Comparison of ENCODE assay signal across 8 mouse cellular contexts in genomic region chr3:126595456-126595855, GRCm38 (mm10). TPM values are rescaled to one million over a fixed set of nuclear protein-coding genes. Genes with fewer than 3 reads are reported as not detected.
DNase-seq lines count a peak whose midpoint lies in the region; ATAC-seq and TF ChIP-seq lines count a peak whose summit lies in the region.
"Had no signal": no experiment of that assay in that cellular context is flagged by ENCODE, and none has a peak within 500 bp of the region (broad histone marks: within the 10 kb centered on the region; RNA-seq: fewer than 3 reads in every experiment).

No protein-coding gene starts in this region.

- peak overlapping the region; percentile 94; the same call in 1 of the 2 replicates for H3K4me2 ChIP-seq in hindbrain, postnatal 0 days (ENCODE audit: low read depth, low read length)
- peak overlapping the region; percentile 93; the same call in 1 of the 2 replicates for H3K4me2 ChIP-seq in midbrain, postnatal 0 days (ENCODE audit: low read depth, low read length, poor library complexity, severe bottlenecking)

- H3K9me3 ChIP-seq in forebrain, embryonic 10.5 days: no peaks in the 10 kb centered on the region
- H3K9me3 ChIP-seq in hindbrain, postnatal 0 days (ENCODE audit: low read length): no peaks in the 10 kb centered on the region
- no peaks in the 10 kb centered on the region for H3K9me3 ChIP-seq in midbrain, postnatal 0 days (ENCODE audit: low read length)

- 81% methylated on average over 4 of the region's 4 CpGs for WGBS in forebrain, embryonic 10.5 days
- WGBS in hindbrain, postnatal 0 days: 60% methylated on average over 4 of the region's 4 CpGs
- 59% methylated on average over 4 of the region's 4 CpGs for WGBS in midbrain, postnatal 0 days

- no peak overlapping the region for H3K4me3 ChIP-seq in layer of hippocampus, adult 2 months
- H3K4me3 ChIP-seq in forebrain, embryonic 10.5 days: peak overlapping the region; percentile 74; the same call in 1 of the 2 replicates
- H3K4me3 ChIP-seq in hindbrain, postnatal 0 days (ENCODE audit: low read length): no peak overlapping the region
- H3K4me3 ChIP-seq in midbrain, postnatal 0 days (ENCODE audit: low read depth, low read length): no peak overlapping the region

- peaks cover 35% of the 10 kb centered on the region for H3K4me1 ChIP-seq in forebrain, embryonic 10.5 days
- no peaks in the 10 kb centered on the region; the same call in 1 of the 2 replicates for H3K4me1 ChIP-seq in hindbrain, postnatal 0 days (ENCODE audit: insufficient read depth, low read length)
- H3K4me1 ChIP-seq in midbrain, postnatal 0 days (ENCODE audit: insufficient read depth, low read length): no peaks in the 10 kb centered on the region

- no peak for ATAC-seq in hindbrain, postnatal 0 days
- ATAC-seq in midbrain, postnatal 0 days (ENCODE audit: low FRiP score): no peak

- H3K27ac ChIP-seq in layer of hippocampus, adult 2 months: peak overlapping the region; percentile 95
- peak overlapping the region; percentile 94 for H3K27ac ChIP-seq in forebrain, embryonic 10.5 days
- peak overlapping the region; percentile 99; the same call in 1 of the 2 replicates for H3K27ac ChIP-seq in hindbrain, postnatal 0 days
- H3K27ac ChIP-seq in midbrain, postnatal 0 days (ENCODE audit: low read depth, low read length): peak overlapping the region; percentile 97; the same call in 1 of the 2 replicates
- H3K27ac ChIP-seq: liver, embryonic 14.5 days had no signal

- TF ChIP-seq CTCF in layer of hippocampus, adult 2 months (conservative IDR thresholded peaks at IDR 0.05): no peak
- no peak for TF ChIP-seq CTCF in hindbrain, postnatal 0 days (IDR thresholded peaks at IDR 0.05; ENCODE audit: low read depth)
- no peak for TF ChIP-seq CTCF in midbrain, postnatal 0 days (IDR thresholded peaks at IDR 0.05)

- H3K36me3 ChIP-seq in forebrain, embryonic 10.5 days (replicated peaks): no peaks in the 10 kb centered on the region
- H3K36me3 ChIP-seq in hindbrain, postnatal 0 days (ENCODE audit: insufficient read depth, low read length): no peaks in the 10 kb centered on the region
- H3K36me3 ChIP-seq in midbrain, postnatal 0 days (ENCODE audit: insufficient read depth, low read length): no peaks in the 10 kb centered on the region

- no peak overlapping the region for H3K9ac ChIP-seq in hindbrain, postnatal 0 days (replicated peaks; ENCODE audit: low read length)
- H3K9ac ChIP-seq in midbrain, postnatal 0 days (replicated peaks; ENCODE audit: low read length, poor library complexity, severe bottlenecking): no peak overlapping the region
- H3K9ac ChIP-seq: liver, embryonic 14.5 days had no signal

- H3K27me3 ChIP-seq in forebrain, embryonic 10.5 days (ENCODE audit: poor library complexity, severe bottlenecking): no peaks in the 10 kb centered on the region
- no peaks in the 10 kb centered on the region for H3K27me3 ChIP-seq in hindbrain, postnatal 0 days (ENCODE audit: insufficient read depth, low read length)
- no peaks in the 10 kb centered on the region for H3K27me3 ChIP-seq in midbrain, postnatal 0 days (ENCODE audit: insufficient read depth, low read length)

- no peak for DNase-seq in layer of hippocampus, adult 2 months (ENCODE audit: low spot score in 2 of 2)
- no peak for DNase-seq in layer of hippocampus, postnatal 36 days
- DNase-seq in forebrain, embryonic 10.5 days (ENCODE audit: extremely low spot score, low spot score): no peak
- no peak for DNase-seq in hindbrain, postnatal 0 days (ENCODE audit: low spot score)
- no peak for DNase-seq in midbrain, postnatal 0 days (ENCODE audit: low spot score)
- no peak for DNase-seq in urinary bladder, postnatal 25 days (ENCODE audit: low spot score)
- DNase-seq in right cerebral cortex, adult 18-20 months: no peak

RNA-seq across cellular contexts. Expression of gene Camk2d, which starts 0.6 kb away (rescaled TPM):
- total RNA-seq in layer of hippocampus, adult 2 months (2021): 10 to 100 TPM; 35.5 to 36.4 TPM
- 10 to 100 TPM; 32.2 to 33.1 TPM for total RNA-seq in layer of hippocampus, postnatal 36 days (2021)
- 10.3 and 10.7 TPM in 2 replicates for polyA plus RNA-seq in forebrain, embryonic 10.5 days (2016; fragmentation: Nextera tagmentation; extraction: Ambion mirVana)
- total RNA-seq in hindbrain, postnatal 0 days (2014; rRNA removed): 137 and 178 TPM in 2 replicates
- 95.3 and 97.8 TPM in 2 replicates for polyA plus RNA-seq in hindbrain, postnatal 0 days (2015; fragmentation: Nextera tagmentation; extraction: Ambion mirVana)
- 143 and 162 TPM in 2 replicates for total RNA-seq in midbrain, postnatal 0 days (2014; rRNA removed)
- 83.5 and 95.8 TPM in 2 replicates for polyA plus RNA-seq in midbrain, postnatal 0 days (2015; fragmentation: Nextera tagmentation; extraction: Ambion mirVana)
